Mouse (Mus musculus): Measurements from ENCODE around the gene Cyp1a1.
"Not testable (repeated sequence)": the region's sequence is repeated elsewhere in the genome, so short reads cannot be mapped to it uniquely, and the experiment has no call there.

Cyp1a1 gene

GRCm38 (mm10) chr9:57706496-57706895 lies 18.8 kb downstream of the Cyp1a1 start:
- no peak for DNase-seq

- DNase-seq = peak; percentile 86 to 88
Observed at GRCm38 (mm10) chr9:57708068-57708719, 20.5 kb downstream of the Cyp1a1 start, which contains the start of gene Edc3. TSS of gene Edc3 (plus strand) at chr9:57708540.

- peak; percentile 46 to 73 for DNase-seq
Observed at GRCm38 (mm10) chr9:57708720-57709274, 21.1 kb downstream of the Cyp1a1 start.

- DNase-seq = not testable (repeated sequence)
Observed at GRCm38 (mm10) chr9:57710214-57710613, 22.5 kb downstream of the Cyp1a1 start.

- no peak for DNase-seq
Observed at GRCm38 (mm10) chr9:57712194-57712593, 24.5 kb downstream of the Cyp1a1 start.

- DNase-seq = peak; percentile 68 to 74
Observed at GRCm38 (mm10) chr9:57718408-57718807, 30.7 kb downstream of the Cyp1a1 start.

GRCm38 (mm10) chr9:57720736-57721135 lies 33.0 kb downstream of the Cyp1a1 start:
- no peak for DNase-seq

- DNase-seq = no peak
Observed at GRCm38 (mm10) chr9:57722371-57722770, 34.6 kb downstream of the Cyp1a1 start.

GRCm38 (mm10) chr9:57723315-57723715 lies 35.6 kb downstream of the Cyp1a1 start:
- peak; percentile 70 to 74 for DNase-seq

- no peak for DNase-seq
Observed at GRCm38 (mm10) chr9:57723796-57724195, 36.1 kb downstream of the Cyp1a1 start.

GRCm38 (mm10) chr9:57724701-57725100 lies 37.0 kb downstream of the Cyp1a1 start:
- no peak for DNase-seq

GRCm38 (mm10) chr9:57728312-57728711 lies 40.6 kb downstream of the Cyp1a1 start:
- peak; percentile 58 to 72 for DNase-seq

GRCm38 (mm10) chr9:57733606-57734005 lies 45.9 kb downstream of the Cyp1a1 start:
- no peak for DNase-seq

GRCm38 (mm10) chr9:57739863-57740262 lies 52.1 kb downstream of the Cyp1a1 start:
- DNase-seq = no peak

- DNase-seq = peak; percentile 64 to 76
Observed at GRCm38 (mm10) chr9:57744462-57745091, 56.8 kb downstream of the Cyp1a1 start.

- no peak for DNase-seq
Observed at GRCm38 (mm10) chr9:57747067-57747466, 59.3 kb downstream of the Cyp1a1 start.

GRCm38 (mm10) chr9:57748137-57748536 lies 60.4 kb downstream of the Cyp1a1 start:
- DNase-seq = peak; percentile 73 to 76

- no peak for DNase-seq
Observed at GRCm38 (mm10) chr9:57748831-57749230, 61.1 kb downstream of the Cyp1a1 start.

- no peak for DNase-seq
Observed at GRCm38 (mm10) chr9:57750901-57751300, 63.2 kb downstream of the Cyp1a1 start.
